Mouse (Mus musculus) CH12.LX (cell line): ENCODE data around the gene Dnah7a.
"Not testable (repeated sequence)": the region's sequence is repeated elsewhere in the genome, so short reads cannot be mapped to it uniquely, and the experiment has no call there.

ENCODE experiments used
- CTCF ChIP-seq, 2 experiments: IDR thresholded peaks in 1 of 2; conservative IDR thresholded peaks in 1 of 2; 2 replicates each; pipeline ENCODE4 v1.5.1; 2011 to 2012; ENCODE audit warnings: low read depth in 2 of 2, low read length in 2 of 2, improper control_type of control experiment in 1 of 2, inconsistent platforms in 1 of 2, mild to moderate bottlenecking in 1 of 2, moderate library complexity in 1 of 2
- NELFE ChIP-seq: IDR thresholded peaks from 2 replicates; pipeline ENCODE4 v1.6.1; 2011; ENCODE audit warnings: low read depth, low read length, improper control_type of control experiment
- ZMIZ1 ChIP-seq: IDR thresholded peaks from 2 replicates; pipeline ENCODE4 v1.6.1; 2012; ENCODE audit warnings: low read depth, mild to moderate bottlenecking, inconsistent platforms, low read length, improper control_type of control experiment

GRCm38 (mm10) chr1:53375965-53376364 lies 330.6 kb downstream of the Dnah7a start:
- not testable (repeated sequence) for TF ChIP-seq CTCF (conservative IDR thresholded peaks at IDR 0.05 in 1 of 2, IDR thresholded peaks at IDR 0.05 in 1 of 2; ENCODE audit: low read depth in 2 of 2, low read length in 2 of 2); ZMIZ1; NELFE
